Mouse (Mus musculus): ENCODE measurements around the gene Fjx1. TPM values are rescaled to one million over a fixed set of nuclear protein-coding genes. Genes with fewer than 3 reads are reported as not detected.

The Fjx1 gene
- total RNA-seq, 2 experiments from 2014 or later: 57.3 to 62.8 TPM

DNA sequence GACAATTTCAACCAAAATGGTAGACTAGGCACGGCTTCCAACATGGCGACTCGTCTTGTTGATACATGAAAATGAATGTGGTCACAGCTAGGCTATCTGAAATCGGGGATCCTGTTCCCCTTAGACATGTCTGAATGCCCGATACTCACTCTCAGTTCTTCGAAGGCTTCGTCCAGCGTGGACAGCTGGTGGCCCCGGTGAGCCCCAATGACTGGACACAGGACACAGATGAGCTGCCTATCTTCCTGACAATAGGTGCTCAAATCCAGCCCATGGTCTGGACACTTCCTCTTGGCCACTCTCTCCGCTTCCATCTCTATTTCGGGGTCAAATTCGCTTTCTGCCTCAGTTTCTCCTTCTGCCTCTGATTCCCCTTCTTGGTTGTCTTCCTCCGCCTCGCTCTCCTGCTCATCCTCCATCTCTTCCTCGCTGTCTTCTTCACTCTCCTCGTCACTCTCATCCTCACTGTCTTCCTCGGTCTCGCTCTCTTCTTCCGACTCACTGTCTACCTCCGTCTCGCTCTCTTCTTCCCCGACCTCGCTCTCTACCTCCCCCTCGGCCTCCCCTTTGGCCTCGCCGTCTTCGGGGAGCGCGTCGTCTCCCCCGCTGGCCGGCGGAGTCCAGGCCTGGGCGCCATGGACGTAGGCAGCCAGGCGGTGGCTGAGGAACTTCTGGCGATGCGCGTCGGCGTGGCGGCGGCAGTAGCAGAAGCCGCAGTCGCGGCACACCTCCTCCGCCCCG is 52.3 kb downstream of the Fjx1 start:
- TF ChIP-seq CTCF (IDR thresholded peaks at IDR 0.05): no peak; the same call in 1 of the 2 replicates
- peak overlapping the region; percentile 74 for H3K4me3 ChIP-seq
- intact Hi-C loops (cut with DNase I): loop anchor here (2.0 to 5.0 kb wide), 2 partner anchors 51 to 98 kb away; no protein-coding TSS in a partner anchor
- no peak for DNase-seq (ENCODE audit: extremely low spot score in 1 of 2, low spot score in 2 of 2)
- peak overlapping the region; percentile 85 for H3K27ac ChIP-seq

Other genes with a start within 250 kb of the Fjx1 start
- gene Trim44, start 44.7 kb downstream of the Fjx1 start, total RNA-seq (2021): 100 to 1,000 TPM; 182 to 183 TPM
- gene Pamr1, start 97.5 kb upstream of the Fjx1 start, total RNA-seq (2021): 10 to 100 TPM; 40.5 to 51.1 TPM
- 1,000 to 10,000 TPM; 1,660 to 1,742 TPM for gene Slc1a2, start 206.2 kb upstream of the Fjx1 start, total RNA-seq (2021)